Mouse (Mus musculus) MEL (cell line): Measurements from ENCODE around the gene Wdr86. TPM values are rescaled to one million over a fixed set of nuclear protein-coding genes. Genes with fewer than 3 reads are reported as not detected.
A peak's percentile ranks its signal among the peaks of the same experiment; 100 is the strongest.

Source experiments
- DNase-seq: peaks from one replicate; pipeline ENCODE4 v3.0.0; 2011; ENCODE audit warnings: low read depth, low spot score
- H3K27ac ChIP-seq: 2 replicates; pipeline ENCODE4 v1.5.1; 2012; ENCODE audit warnings: low read depth, mild to moderate bottlenecking, control low read depth, low read length, moderate library complexity; ENCODE audit not compliant: control insufficient read depth
- H3K27me3 ChIP-seq, 2 experiments: fragments of 150-350 bp in 1 of 2; sonication (generic) in 1 of 2; 2 replicates each; pipeline ENCODE4 v1.6.1; 2012; ENCODE audit warnings: low read length in 2 of 2, mild to moderate bottlenecking in 2 of 2, improper control_type of control experiment in 1 of 2, moderate library complexity in 1 of 2; ENCODE audit not compliant: insufficient read depth in 2 of 2, control insufficient read depth in 1 of 2
- H3K36me3 ChIP-seq, 2 experiments: 2 replicates each; pipeline ENCODE4 v1.6.1; 2012 to 2014; ENCODE audit warnings: low read length in 2 of 2, improper control_type of control experiment in 1 of 2, inconsistent platforms in 1 of 2, mild to moderate bottlenecking in 1 of 2; ENCODE audit not compliant: insufficient read depth in 2 of 2, control insufficient read depth in 1 of 2
- H3K4me1 ChIP-seq, 2 experiments: fragments of 150-350 bp in 1 of 2; sonication (generic) in 1 of 2; 2 replicates each; pipeline ENCODE4 v1.6.1; 2012; ENCODE audit warnings: low read length in 2 of 2, improper control_type of control experiment in 1 of 2, mild to moderate bottlenecking in 1 of 2; ENCODE audit not compliant: insufficient read depth in 2 of 2, control insufficient read depth in 1 of 2
- H3K4me3 ChIP-seq, 2 experiments: fragments of 150-350 bp in 1 of 2; sonication (generic) in 1 of 2; 2 replicates each; pipeline ENCODE4 v1.5.1; 2012; ENCODE audit warnings: low read depth in 2 of 2, low read length in 2 of 2, mild to moderate bottlenecking in 2 of 2, moderate library complexity in 2 of 2, control low read depth in 1 of 2, improper control_type of control experiment in 1 of 2; ENCODE audit not compliant: control insufficient read depth in 1 of 2, insufficient read depth in 1 of 2
- H3K79me2 ChIP-seq: 2 replicates; pipeline ENCODE4 v1.6.1; 2012; ENCODE audit warnings: mild to moderate bottlenecking, low read length, moderate library complexity; ENCODE audit not compliant: control insufficient read depth, poor library complexity, insufficient read depth
- H3K9ac ChIP-seq: 2 replicates; pipeline ENCODE4 v1.6.1; 2012; ENCODE audit warnings: low read depth, mild to moderate bottlenecking, control low read depth, low read length, moderate library complexity; ENCODE audit not compliant: control insufficient read depth, poor library complexity, severe bottlenecking
- H3K9me3 ChIP-seq: fragments of 150-350 bp; sonication (generic); replicated peaks from 2 replicates; pipeline ENCODE4 v1.6.1; 2012; ENCODE audit warnings: mild to moderate bottlenecking, low read length, improper control_type of control experiment, moderate library complexity; ENCODE audit not compliant: insufficient read depth
- CHD1 ChIP-seq: IDR thresholded peaks from 2 replicates; pipeline ENCODE4 v1.6.1; 2012; ENCODE audit warnings: low read depth, mild to moderate bottlenecking, inconsistent platforms, low read length, improper control_type of control experiment
- ELF1 ChIP-seq: IDR thresholded peaks from 2 replicates; pipeline ENCODE4 v1.6.1; 2014; ENCODE audit warnings: low read depth, mild to moderate bottlenecking, inconsistent platforms, low read length, improper control_type of control experiment, moderate library complexity
- EP300 ChIP-seq, 2 experiments: IDR thresholded peaks; 2 replicates each; pipeline ENCODE4 v1.6.1; 2011; ENCODE audit warnings: improper control_type of control experiment in 2 of 2, low read length in 2 of 2, low read depth in 1 of 2, mild to moderate bottlenecking in 1 of 2
- HCFC1 ChIP-seq: IDR thresholded peaks from 2 replicates; pipeline ENCODE4 v1.6.1; 2012; ENCODE audit warnings: low read depth, mild to moderate bottlenecking, inconsistent platforms, low read length, improper control_type of control experiment, moderate library complexity
- MAX ChIP-seq: IDR thresholded peaks from 2 replicates; pipeline ENCODE4 v1.6.1; 2011; ENCODE audit warnings: low read length, improper control_type of control experiment
- MAZ ChIP-seq: IDR thresholded peaks from 2 replicates; pipeline ENCODE4 v1.6.1; 2012; ENCODE audit warnings: low read depth, mild to moderate bottlenecking, inconsistent platforms, low read length, improper control_type of control experiment
- MYB ChIP-seq: IDR thresholded peaks from 2 replicates; pipeline ENCODE4 v1.6.1; 2011; ENCODE audit warnings: mild to moderate bottlenecking, low read depth, low read length, improper control_type of control experiment
- POLR2AphosphoS2 ChIP-seq: IDR thresholded peaks from 2 replicates; pipeline ENCODE4 v1.6.1; 2011; ENCODE audit warnings: low read length, improper control_type of control experiment
- RAD21 ChIP-seq: IDR thresholded peaks from 2 replicates; pipeline ENCODE4 v1.6.1; 2011; ENCODE audit warnings: mild to moderate bottlenecking, low read depth, low read length, improper control_type of control experiment
- TAL1 ChIP-seq: IDR thresholded peaks from 2 replicates; pipeline ENCODE4 v1.6.1; 2012; ENCODE audit warnings: mild to moderate bottlenecking, inconsistent platforms, low read length, moderate library complexity, mixed read lengths
- TBP ChIP-seq: IDR thresholded peaks from 2 replicates; pipeline ENCODE4 v1.8.0; 2011; ENCODE audit warnings: low read depth, low read length, improper control_type of control experiment
- UBTF ChIP-seq: IDR thresholded peaks from 2 replicates; pipeline ENCODE4 v1.6.1; 2012; ENCODE audit warnings: low read depth, mild to moderate bottlenecking, inconsistent platforms, low read length, improper control_type of control experiment, moderate library complexity, borderline replicate concordance; ENCODE audit not compliant: insufficient read depth
- USF1 ChIP-seq: IDR thresholded peaks from 2 replicates; pipeline ENCODE4 v1.6.1; 2014; ENCODE audit warnings: low read depth, mild to moderate bottlenecking, inconsistent platforms, low read length, improper control_type of control experiment, moderate library complexity
- USF2 ChIP-seq, 2 experiments: IDR thresholded peaks; 2 replicates each; pipeline ENCODE4 v1.6.1; 2011 to 2012; ENCODE audit warnings: improper control_type of control experiment in 2 of 2, low read length in 2 of 2, borderline replicate concordance in 1 of 2, inconsistent platforms in 1 of 2, low read depth in 1 of 2, mild to moderate bottlenecking in 1 of 2; ENCODE audit not compliant: insufficient read depth in 1 of 2
- ZKSCAN1 ChIP-seq: IDR thresholded peaks from 2 replicates; pipeline ENCODE4 v1.6.1; 2012; ENCODE audit warnings: low read depth, mild to moderate bottlenecking, inconsistent platforms, low read length, improper control_type of control experiment, moderate library complexity
- ZMIZ1 ChIP-seq: IDR thresholded peaks from 2 replicates; pipeline ENCODE4 v1.6.1; 2012; ENCODE audit warnings: low read depth, mild to moderate bottlenecking, inconsistent platforms, low read length, improper control_type of control experiment, moderate library complexity
- polyA plus RNA-seq, 2 experiments: library from polyadenylated mRNA; stranded (reverse) in 1 of 2; unstranded in 1 of 2; fragments of >175 nt in 1 of 2; fragments of >200 nt in 1 of 2; gene quantifications; 2 replicates each; pipeline versions ENCODE4 v1.2.1 to v1.2.4; 2012; ENCODE audit warnings: low replicate concordance in 2 of 2, low read depth in 1 of 2; ENCODE audit not compliant: insufficient read length in 2 of 2, insufficient read depth in 1 of 2, missing spikeins in 1 of 2
- total RNA-seq: library from RNA; depleted of rRNA; stranded (reverse); fragments of 300-350 nt; gene quantifications from 2 replicates; pipeline ENCODE4 v1.2.3, GENCODE M21; 2012

The Wdr86 gene
- total and polyA plus RNA-seq, 3 experiments: not detected

DNA sequence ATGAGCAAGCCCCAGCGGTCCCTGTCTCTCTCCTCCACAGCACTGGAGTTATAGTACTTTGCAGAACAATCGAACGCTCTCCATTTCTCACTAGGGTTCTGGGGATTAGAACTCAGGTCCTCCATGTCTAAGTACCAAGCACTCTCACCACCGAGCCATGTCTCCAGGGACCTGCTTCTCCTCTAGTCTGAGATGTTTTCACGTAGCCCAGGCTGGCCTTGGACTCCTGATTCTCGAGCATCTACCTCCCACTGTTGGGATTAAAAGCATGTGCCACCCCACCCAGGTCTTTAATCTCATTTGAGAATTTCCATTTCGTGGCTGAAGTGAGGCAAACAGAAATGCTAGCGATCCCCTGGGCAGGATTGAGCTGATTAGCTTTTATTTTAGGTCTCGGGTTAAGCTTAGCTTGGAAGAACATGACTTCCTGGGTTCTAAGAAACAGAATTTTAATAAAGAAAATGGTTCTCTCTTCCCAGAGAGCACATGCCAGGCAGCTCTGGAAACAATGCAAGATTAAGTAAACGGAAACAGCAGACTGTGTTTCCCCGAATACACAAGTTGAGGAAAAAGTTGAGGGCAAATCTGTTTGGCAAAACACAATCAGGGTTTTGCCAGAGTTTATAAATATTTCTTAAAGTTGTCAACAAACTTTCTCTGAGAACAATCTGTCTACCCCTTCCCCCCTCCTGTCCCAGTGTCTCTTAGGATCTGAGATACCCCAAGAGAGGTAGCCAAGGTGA, 6.8 kb downstream of the Wdr86 start:
- H3K36me3 ChIP-seq: no peaks in the 10 kb centered on the region
- H3K4me1 ChIP-seq: peaks cover 0 to 6% of the 10 kb centered on the region in 2 experiments; a peak in 1 of 4 replicates
- TF ChIP-seq EP300 (IDR thresholded peaks at IDR 0.05; ENCODE audit: low read depth in 1 of 2, low read length in 2 of 2) (no peak), MYB (no peak), MAX (no peak), USF2 (IDR thresholded peaks at IDR 0.05; ENCODE audit: borderline replicate concordance in 1 of 2, insufficient read depth in 1 of 2, low read depth in 1 of 2, low read length in 2 of 2) (no peak), TBP (no peak), POLR2AphosphoS2 (no peak), ELF1 (no peak), RAD21 (no peak), UBTF (no peak), MAZ (no peak), CHD1 (no peak), USF1 (no peak), TAL1 (no peak), ZMIZ1 (no peak)
- H3K9me3 ChIP-seq: no peaks in the 10 kb centered on the region
- H3K79me2 ChIP-seq: no peaks in the 10 kb centered on the region
- DNase-seq: no peak
- H3K27ac ChIP-seq: no peak overlapping the region
- H3K9ac ChIP-seq: no peak overlapping the region
- H3K27me3 ChIP-seq: no peaks in the 10 kb centered on the region
- H3K4me3 ChIP-seq: no peak overlapping the region

- Histone ChIP-seq H3K79me2 (no peaks in the 10 kb centered on the region), H3K9ac (no peak overlapping the region), H3K36me3 (no peaks in the 10 kb centered on the region), H3K9me3 (no peaks in the 10 kb centered on the region), H3K27ac (no peak overlapping the region)
- peak; percentile 34 for DNase-seq
- TF ChIP-seq ZKSCAN1 (no peak), POLR2AphosphoS2 (no peak), HCFC1 (no peak), MAX (no peak)
- TF ChIP-seq, all 39 proteins: peak for 0
- Histone ChIP-seq H3K4me3 (no peak overlapping the region), H3K27me3 (no peaks in the 10 kb centered on the region), H3K4me1 (no peaks in the 10 kb centered on the region)
Observed at GRCm38 (mm10) chr5:24719852-24720251, 10.7 kb downstream of the Wdr86 start.
